Mouse (Mus musculus): Measurements from ENCODE around the gene Itih3.

Itih3 gene

GRCm38 (mm10) chr14:30902628-30903027, 20.9 kb downstream of the Itih3 start:
- no peak for DNase-seq (ENCODE audit: low spot score in 2 of 2)

GRCm38 (mm10) chr14:30899972-30900371, 23.6 kb downstream of the Itih3 start:
- no peak for DNase-seq (ENCODE audit: low spot score in 2 of 2)

DNA sequence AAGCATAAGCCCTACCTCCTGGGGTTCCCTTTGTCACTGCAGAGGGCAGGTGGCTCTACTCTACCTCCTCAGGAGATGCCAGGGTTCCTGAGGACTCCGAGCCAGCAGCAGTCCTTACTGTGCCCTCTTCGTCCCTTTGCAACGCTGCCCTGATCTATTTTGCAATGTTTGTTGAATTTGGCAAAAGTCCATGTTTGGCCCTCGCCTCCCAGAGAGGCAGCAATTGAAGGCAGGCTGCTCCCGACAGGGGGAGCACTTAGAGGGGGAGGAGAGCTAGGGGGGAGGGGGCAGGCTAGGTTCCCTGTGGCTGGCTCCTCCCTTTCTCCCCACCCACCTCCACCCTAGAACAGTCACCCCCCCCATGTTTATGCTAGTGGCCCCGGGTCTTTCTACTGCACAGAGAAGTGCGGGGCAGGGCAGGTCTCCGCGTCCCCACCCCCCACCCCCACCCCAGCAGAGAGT, 35.3 kb downstream of the Itih3 start:
- DNase-seq (ENCODE audit: low spot score in 2 of 2): peak; percentile 64 to 67

- DNase-seq (ENCODE audit: low spot score in 2 of 2): no peak
Observed at GRCm38 (mm10) chr14:30886204-30886603, 37.4 kb downstream of the Itih3 start, which contains the start of gene Itih4. TSS of gene Itih4 (plus strand) at chr14:30886476.

- DNase-seq (ENCODE audit: low spot score in 2 of 2): no peak
Observed at GRCm38 (mm10) chr14:30885298-30885697, 38.3 kb downstream of the Itih3 start.

- DNase-seq (ENCODE audit: low spot score in 2 of 2): no peak
Observed at GRCm38 (mm10) chr14:30881718-30882108, 41.8 kb downstream of the Itih3 start.

GRCm38 (mm10) chr14:30880811-30881717, 42.5 kb downstream of the Itih3 start:
- DNase-seq (ENCODE audit: low spot score in 2 of 2): peak in 1 of 2 experiments; percentile 67

DNA sequence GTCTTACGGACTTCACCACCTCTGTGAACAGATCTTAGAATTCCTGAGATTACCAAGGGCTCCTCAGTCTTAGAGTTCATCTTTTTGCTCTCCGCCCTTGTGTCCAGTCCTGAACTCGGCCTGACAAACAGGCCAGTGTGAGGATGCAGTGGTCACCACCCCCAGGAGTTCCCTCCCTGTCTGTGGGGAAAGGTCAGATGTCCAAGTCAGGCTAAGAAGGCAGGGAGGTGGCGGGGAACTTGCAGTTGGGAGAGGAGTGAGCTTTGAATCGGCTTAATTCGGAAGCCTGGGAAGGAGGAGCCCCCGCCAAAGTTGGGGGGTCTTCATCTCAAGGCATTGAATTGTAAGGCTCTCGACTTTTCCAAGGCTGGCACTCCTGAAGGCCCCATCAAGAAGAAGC, 43.3 kb downstream of the Itih3 start:
- no peak for DNase-seq (ENCODE audit: low spot score in 2 of 2)

GRCm38 (mm10) chr14:30879794-30880193, 43.8 kb downstream of the Itih3 start:
- DNase-seq (ENCODE audit: low spot score in 2 of 2): no peak

GRCm38 (mm10) chr14:30878958-30879571, 44.5 kb downstream of the Itih3 start, which contains the start of gene Mustn1:
TSS of gene Mustn1 (plus strand) at chr14:30879200.
- peak; percentile 78 to 91 for DNase-seq (ENCODE audit: low spot score in 2 of 2)

- DNase-seq (ENCODE audit: low spot score in 2 of 2): no peak
Observed at GRCm38 (mm10) chr14:30877827-30878226, 45.7 kb downstream of the Itih3 start.

GRCm38 (mm10) chr14:30876451-30876850, 47.1 kb downstream of the Itih3 start:
- no peak for DNase-seq (ENCODE audit: low spot score in 2 of 2)

- no peak for DNase-seq (ENCODE audit: low spot score in 2 of 2)
Observed at GRCm38 (mm10) chr14:30875955-30876354, 47.6 kb downstream of the Itih3 start.

DNA sequence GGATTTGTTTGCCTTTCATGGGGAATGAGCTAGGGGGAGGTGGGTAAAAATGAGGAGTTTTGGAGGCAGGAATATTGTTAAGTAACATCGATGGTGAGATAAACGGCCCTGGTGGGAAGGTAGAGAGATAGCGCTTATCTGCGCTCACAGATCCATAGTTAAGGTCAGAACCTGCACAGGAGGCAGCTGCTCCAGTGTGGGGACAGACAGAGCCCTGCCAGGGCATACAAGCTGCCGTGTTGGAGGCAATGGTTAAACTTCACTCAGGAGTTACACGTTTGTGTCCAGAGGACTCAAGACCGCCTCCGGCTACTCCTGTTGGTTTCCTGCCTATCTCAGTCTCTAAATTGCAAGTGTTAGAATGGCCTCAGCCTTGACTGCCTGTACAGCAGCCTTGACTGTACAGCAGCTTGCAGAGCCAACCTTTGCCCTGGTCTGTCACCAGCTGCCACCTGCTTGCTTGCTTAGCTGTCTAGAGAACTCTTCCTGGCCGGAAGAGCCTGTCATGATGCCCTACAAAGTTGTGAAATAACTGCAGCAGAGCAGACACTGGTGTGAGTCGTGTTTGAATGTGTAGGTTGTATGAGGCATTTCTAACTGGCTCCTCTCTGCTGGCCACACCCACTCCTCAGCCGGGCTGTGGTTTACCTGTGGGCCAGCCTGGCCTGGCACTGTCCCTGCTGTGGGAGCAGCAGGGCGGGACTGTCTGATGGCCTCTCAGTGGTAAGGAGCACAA, 48.3 kb downstream of the Itih3 start:
- DNase-seq (ENCODE audit: low spot score in 2 of 2): no peak

- DNase-seq (ENCODE audit: low spot score in 2 of 2): no peak
Observed at GRCm38 (mm10) chr14:30874095-30874700, 49.4 kb downstream of the Itih3 start.

DNA sequence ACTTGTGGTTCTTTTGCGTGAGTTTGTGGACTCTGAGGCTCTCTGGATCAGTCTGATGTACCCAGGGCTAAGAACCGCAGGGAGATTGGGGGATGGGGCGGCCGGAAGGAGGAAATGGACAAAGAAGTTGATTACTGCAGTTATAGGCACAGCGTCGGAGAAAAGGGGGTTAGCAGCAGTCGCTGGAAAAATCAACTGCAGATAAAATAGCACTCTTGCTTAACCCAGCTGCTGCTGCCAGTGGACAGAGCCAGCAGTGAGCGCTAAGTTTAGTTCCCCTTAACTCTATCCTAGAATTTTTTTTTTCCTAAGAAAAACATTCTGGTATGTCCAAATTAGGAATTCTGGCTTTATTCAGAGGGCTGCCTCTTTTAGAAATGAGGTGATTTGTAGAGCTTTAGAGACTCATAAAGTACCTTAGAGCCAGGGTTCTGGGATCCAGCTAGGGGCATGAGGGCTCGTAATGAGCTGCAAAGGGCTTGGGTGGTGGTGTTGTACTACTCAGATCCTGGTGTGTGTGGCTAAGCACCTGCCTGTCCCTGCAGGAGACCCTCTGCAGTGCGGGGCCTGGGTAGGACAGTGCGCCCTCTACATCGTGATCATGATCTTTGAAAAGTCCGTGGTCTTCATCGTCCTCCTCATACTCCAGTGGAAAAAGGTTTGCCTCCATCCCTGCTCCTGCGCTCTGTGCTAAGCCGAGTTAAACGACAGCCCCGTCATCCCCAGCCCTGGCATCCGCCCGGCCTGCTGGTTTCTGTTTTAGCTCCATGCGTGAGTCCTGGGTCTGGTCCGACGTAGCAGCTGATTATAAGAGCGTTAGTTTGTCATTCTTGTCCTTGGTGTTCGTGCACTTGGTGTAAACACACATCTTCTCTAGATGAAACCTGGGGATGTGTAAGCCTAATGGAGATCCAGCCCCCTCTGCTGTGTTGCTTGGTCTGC, 53.1 kb downstream of the Itih3 start:
- peak; percentile 60 to 64 for DNase-seq (ENCODE audit: low spot score in 2 of 2)

GRCm38 (mm10) chr14:30869391-30869801, 54.2 kb downstream of the Itih3 start:
- peak; percentile 66 to 84 for DNase-seq (ENCODE audit: low spot score in 2 of 2)

- DNase-seq (ENCODE audit: low spot score in 2 of 2): no peak
Observed at GRCm38 (mm10) chr14:30868826-30869225, 54.7 kb downstream of the Itih3 start.

DNA sequence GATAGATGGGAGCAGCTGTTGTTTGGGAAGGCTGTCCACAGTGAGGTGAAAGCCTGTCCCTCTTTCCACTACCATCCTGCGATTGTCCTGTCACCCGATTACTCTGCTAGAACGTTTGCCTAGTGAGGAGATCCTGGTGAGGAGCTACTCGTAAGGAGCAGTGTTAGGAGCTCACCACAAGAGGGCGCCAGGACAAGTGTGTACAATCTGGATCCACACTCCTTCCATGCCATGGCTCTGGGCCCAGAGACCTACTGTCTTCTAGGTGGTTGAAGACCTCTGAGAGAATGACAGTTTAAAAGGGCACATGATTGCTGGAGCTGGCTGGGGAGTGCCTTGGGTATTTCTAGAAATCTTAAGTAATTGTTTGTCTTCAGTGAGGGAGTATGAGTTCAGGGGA, 56.5 kb downstream of the Itih3 start:
- DNase-seq (ENCODE audit: low spot score in 2 of 2): peak; percentile 53 to 79

GRCm38 (mm10) chr14:30865311-30865710, 58.2 kb downstream of the Itih3 start:
- DNase-seq (ENCODE audit: low spot score in 2 of 2): no peak

DNA sequence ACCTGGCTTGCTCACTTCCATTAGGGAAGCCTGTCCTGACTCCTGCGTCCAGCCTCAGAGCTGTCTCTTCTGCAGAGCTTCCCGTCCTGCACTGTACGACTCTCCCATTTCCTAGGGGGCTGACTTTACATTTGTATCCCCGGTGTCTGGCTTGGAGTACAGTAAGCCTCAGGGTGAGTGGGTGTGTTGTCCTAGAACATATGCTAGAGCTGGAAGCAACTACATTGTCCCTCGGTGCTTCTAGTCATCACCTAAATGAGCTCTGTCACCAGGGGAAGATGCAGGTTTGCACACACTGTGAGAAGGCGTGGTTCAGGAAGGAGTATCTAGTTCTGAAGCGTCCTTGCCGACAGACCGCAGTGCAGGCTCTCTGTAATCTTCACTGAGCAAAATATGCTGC, 61.2 kb downstream of the Itih3 start:
- DNase-seq (ENCODE audit: low spot score in 2 of 2): no peak
